Mouse (Mus musculus): ENCODE results near the gene 1700017B05Rik.
"Not testable (repeated sequence)": the region's sequence is repeated elsewhere in the genome, so short reads cannot be mapped to it uniquely, and the experiment has no call there.

Gene 1700017B05Rik

GRCm38 (mm10) chr9:57261913-57262794 lies at the start of gene 1700017B05Rik:
TSS of gene 1700017B05Rik (minus strand) at chr9:57262612.
- DNase-seq (ENCODE audit: low spot score in 2 of 2), result peak; percentile 77 to 78

- no peak for DNase-seq (ENCODE audit: low spot score in 2 of 2)
These were observed 48.5 kb upstream of the 1700017B05Rik start for GRCm38 (mm10) chr9:57310895-57311294.

GRCm38 (mm10) chr9:57309353-57309752 lies 46.9 kb upstream of the 1700017B05Rik start:
- no peak for DNase-seq (ENCODE audit: low spot score in 2 of 2)

- DNase-seq (ENCODE audit: low spot score in 2 of 2), result no peak
These were observed 45.0 kb upstream of the 1700017B05Rik start for GRCm38 (mm10) chr9:57307456-57307855.

- DNase-seq (ENCODE audit: low spot score in 2 of 2), result not testable (repeated sequence)
These were observed 42.3 kb upstream of the 1700017B05Rik start for GRCm38 (mm10) chr9:57304716-57305115.

- DNase-seq (ENCODE audit: low spot score in 2 of 2), result no peak
These were observed 41.8 kb upstream of the 1700017B05Rik start for GRCm38 (mm10) chr9:57304251-57304650.

GRCm38 (mm10) chr9:57303356-57303755 lies 40.9 kb upstream of the 1700017B05Rik start:
- no peak for DNase-seq (ENCODE audit: low spot score in 2 of 2)

GRCm38 (mm10) chr9:57300825-57301224 lies 38.4 kb upstream of the 1700017B05Rik start:
- DNase-seq (ENCODE audit: low spot score in 2 of 2), result no peak

GRCm38 (mm10) chr9:57299790-57300477 lies 37.5 kb upstream of the 1700017B05Rik start:
- peak; percentile 69 to 87 for DNase-seq (ENCODE audit: low spot score in 2 of 2)

- DNase-seq (ENCODE audit: low spot score in 2 of 2), result no peak
These were observed 35.5 kb upstream of the 1700017B05Rik start for GRCm38 (mm10) chr9:57297938-57298337.

- DNase-seq (ENCODE audit: low spot score in 2 of 2), result no peak
These were observed 33.9 kb upstream of the 1700017B05Rik start for GRCm38 (mm10) chr9:57296277-57296676.

GRCm38 (mm10) chr9:57295666-57296065 lies 33.3 kb upstream of the 1700017B05Rik start:
- no peak for DNase-seq (ENCODE audit: low spot score in 2 of 2)

GRCm38 (mm10) chr9:57294905-57295304 lies 32.5 kb upstream of the 1700017B05Rik start:
- DNase-seq (ENCODE audit: low spot score in 2 of 2), result no peak

GRCm38 (mm10) chr9:57287183-57287582 lies 24.8 kb upstream of the 1700017B05Rik start:
- DNase-seq (ENCODE audit: low spot score in 2 of 2), result no peak

- DNase-seq (ENCODE audit: low spot score in 2 of 2), result no peak
These were observed 20.9 kb upstream of the 1700017B05Rik start for GRCm38 (mm10) chr9:57283311-57283710.

- no peak for DNase-seq (ENCODE audit: low spot score in 2 of 2)
These were observed 20.3 kb upstream of the 1700017B05Rik start for GRCm38 (mm10) chr9:57282686-57283085.

GRCm38 (mm10) chr9:57281549-57281948 lies 19.1 kb upstream of the 1700017B05Rik start:
- DNase-seq (ENCODE audit: low spot score in 2 of 2), result peak; percentile 59 to 61

GRCm38 (mm10) chr9:57279441-57279840 lies 17.0 kb upstream of the 1700017B05Rik start:
- no peak for DNase-seq (ENCODE audit: low spot score in 2 of 2)

- DNase-seq (ENCODE audit: low spot score in 2 of 2), result peak; percentile 68 to 74
These were observed 15.9 kb upstream of the 1700017B05Rik start for GRCm38 (mm10) chr9:57278268-57278667.

- DNase-seq (ENCODE audit: low spot score in 2 of 2), result no peak
These were observed 13.9 kb upstream of the 1700017B05Rik start for GRCm38 (mm10) chr9:57276311-57276710.

- DNase-seq (ENCODE audit: low spot score in 2 of 2), result no peak
These were observed 11.5 kb upstream of the 1700017B05Rik start for GRCm38 (mm10) chr9:57273805-57274494.

All from spleen, postnatal 36 days (tissue).